Mouse (Mus musculus) limb, embryonic 11.5 days (tissue): ENCODE results near the gene Krt90. TPM values are rescaled to one million over a fixed set of nuclear protein-coding genes. Genes with fewer than 3 reads are reported as not detected.

Experiments used
- ATAC-seq: fragments of 200-750 bp; cut with Nextera tagmentation; 2 replicates; pipeline ENCODE4 v1.8.0; 2017; ENCODE audit warnings: low read depth; ENCODE audit not compliant: insufficient number of reproducible peaks, low FRiP score, low TSS enrichment
- DNase-seq: peaks from one replicate; pipeline ENCODE4 v3.0.0-alpha.2; 2015; ENCODE audit warnings: low spot score
- H3K27ac ChIP-seq: fragments of 300-500 bp; sonication (generic); replicated peaks from 2 replicates; pipeline ENCODE4 v1.5.1; 2014; ENCODE audit warnings: low read depth, mild to moderate bottlenecking, low read length
- H3K27me3 ChIP-seq: fragments of 300-500 bp; sonication (generic); 2 replicates; pipeline ENCODE4 v1.6.1; 2014; ENCODE audit warnings: mild to moderate bottlenecking, low read length, mixed read lengths; ENCODE audit not compliant: control insufficient read depth, insufficient read depth
- H3K36me3 ChIP-seq: fragments of 300-500 bp; sonication (generic); 2 replicates; pipeline ENCODE4 v1.6.1; 2014; ENCODE audit warnings: mild to moderate bottlenecking, low read length, moderate library complexity, mixed read lengths; ENCODE audit not compliant: control insufficient read depth, insufficient read depth
- H3K4me1 ChIP-seq: fragments of 300-500 bp; sonication (generic); 2 replicates; pipeline ENCODE4 v1.6.1; 2014; ENCODE audit warnings: low read length, mixed read lengths; ENCODE audit not compliant: control insufficient read depth, insufficient read depth
- H3K4me2 ChIP-seq: fragments of 300-500 bp; sonication (generic); 2 replicates; pipeline ENCODE4 v1.6.1; 2014; ENCODE audit warnings: low read depth, mild to moderate bottlenecking, moderate library complexity; ENCODE audit not compliant: severe bottlenecking
- H3K4me3 ChIP-seq: fragments of 300-500 bp; sonication (generic); 2 replicates; pipeline ENCODE4 v1.5.1; 2014; ENCODE audit warnings: low read depth, low read length
- H3K9ac ChIP-seq: fragments of 300-500 bp; sonication (generic); 2 replicates; pipeline ENCODE4 v1.6.1; 2014; ENCODE audit warnings: mild to moderate bottlenecking, low read length
- H3K9me3 ChIP-seq: fragments of 300-500 bp; sonication (generic); 2 replicates; pipeline ENCODE4 v1.6.1; 2016; ENCODE audit warnings: low read length; ENCODE audit not compliant: control insufficient read depth
- WGBS: fragments of 180-500 bp; shearing (Covaris S2); extraction: QIAGEN DNeasy Blood & Tissue Kit; methylation state at CpG from one replicate; pipeline ENCODE4 v1.1.7; 2014; 5-methylcytosine and 5-hydroxymethylcytosine counted together
- polyA plus RNA-seq: library from polyadenylated mRNA; unstranded; fragments of >200 nt; fragmentation: Nextera tagmentation; extraction: Ambion mirVana; gene quantifications from 2 replicates; pipeline ENCODE4 v1.2.1, GENCODE M21; 2014

Gene Krt90
- polyA plus RNA-seq, 1 experiment from 2014 or later, result not detected

DNA sequence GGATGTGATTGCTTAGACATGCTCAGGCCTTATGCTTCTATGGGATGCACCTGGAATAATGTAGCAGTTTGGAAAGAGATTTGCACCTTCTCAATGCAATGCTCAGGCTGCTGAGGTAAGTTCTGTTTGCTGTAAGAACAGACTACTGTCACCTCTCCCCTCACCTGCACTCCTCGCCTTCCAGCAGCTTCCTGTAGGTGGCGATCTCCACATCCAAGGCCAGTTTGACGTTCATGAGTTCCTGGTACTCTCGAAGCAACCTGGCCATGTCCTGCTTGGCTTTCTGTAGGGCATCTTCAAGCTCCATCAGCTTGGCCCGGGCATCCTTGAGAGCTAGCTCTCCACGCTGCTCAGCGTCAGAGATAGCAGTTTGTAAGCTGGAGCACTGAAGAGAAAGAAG is 5.0 kb upstream of the Krt90 start:
- DNase-seq (peak; percentile 35), ATAC-seq (no peak)
- Histone ChIP-seq H3K9ac (no peak overlapping the region), H3K27ac (no peak overlapping the region), H3K4me1 (no peaks in the 10 kb centered on the region), H3K4me2 (no peak overlapping the region), H3K36me3 (no peaks in the 10 kb centered on the region), H3K9me3 (no peaks in the 10 kb centered on the region), H3K27me3 (no peaks in the 10 kb centered on the region), H3K4me3 (no peak overlapping the region)
- WGBS, result 50% methylated on average over 7 of the region's 7 CpGs

DNA sequence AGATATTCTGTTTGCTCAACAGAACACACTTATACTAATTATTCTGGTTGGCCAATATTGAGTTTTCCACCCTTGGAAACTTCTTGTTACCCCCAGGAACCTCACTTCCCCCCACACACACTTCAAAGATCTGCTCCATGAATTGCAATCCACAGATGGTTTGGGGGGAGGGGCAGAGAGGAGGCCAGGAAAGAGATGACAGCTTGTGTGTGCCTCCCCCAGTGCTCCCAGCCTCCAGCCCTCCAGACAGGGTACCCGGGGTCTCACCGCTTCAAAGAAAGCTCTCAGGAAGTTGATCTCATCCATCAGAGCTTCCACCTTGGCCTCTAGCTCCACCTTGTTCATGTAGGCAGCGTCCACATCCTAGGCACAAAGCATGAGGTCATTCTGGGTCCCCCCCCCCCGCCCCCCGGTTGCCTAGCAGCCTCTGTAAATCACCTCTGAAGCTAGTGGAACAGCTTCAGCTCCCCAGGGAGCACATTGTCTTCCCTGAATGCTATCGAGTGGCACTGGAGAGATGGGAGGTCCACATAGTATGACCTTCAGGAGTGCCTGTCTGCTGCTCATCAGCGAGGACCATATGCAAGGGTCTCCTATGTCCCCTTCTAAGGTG is 4.6 kb downstream of the Krt90 start:
- Histone ChIP-seq H3K4me3 (no peak overlapping the region), H3K27ac (no peak overlapping the region), H3K9ac (no peak overlapping the region), H3K4me1 (peaks cover 1% of the 10 kb centered on the region; the same call in 1 of the 2 replicates), H3K27me3 (no peaks in the 10 kb centered on the region), H3K36me3 (no peaks in the 10 kb centered on the region), H3K4me2 (no peak overlapping the region), H3K9me3 (no peaks in the 10 kb centered on the region)
- peak; percentile 25 for DNase-seq
- WGBS, result 14% methylated on average over 7 of the region's 7 CpGs
- no peak for ATAC-seq

DNA sequence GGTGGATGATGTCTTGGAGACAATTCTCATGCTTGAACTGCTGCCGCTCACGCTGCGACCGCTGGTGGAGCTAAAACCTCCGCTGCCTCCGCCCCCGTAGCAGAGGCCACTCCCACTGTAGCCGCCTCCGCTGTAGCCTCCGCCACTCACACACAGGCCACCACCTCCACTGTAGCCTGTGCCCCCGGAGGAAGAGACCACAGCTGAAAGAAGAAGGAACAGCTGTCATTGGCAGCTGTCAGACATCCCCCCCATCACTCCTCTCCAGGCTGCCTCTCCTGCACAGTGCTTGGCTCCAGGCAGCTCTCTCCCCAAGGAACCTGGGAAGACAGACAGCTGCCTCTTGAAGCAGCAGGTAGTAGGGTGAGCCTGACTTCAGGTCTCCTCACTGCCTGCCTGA is 9.6 kb downstream of the Krt90 start:
- H3K4me2 ChIP-seq, result no peak overlapping the region
- H3K4me3 ChIP-seq, result no peak overlapping the region
- H3K9me3 ChIP-seq, result no peaks in the 10 kb centered on the region
- H3K4me1 ChIP-seq, result peaks cover 5% of the 10 kb centered on the region; the same call in 1 of the 2 replicates
- H3K9ac ChIP-seq, result no peak overlapping the region
- ATAC-seq (peak; percentile 39; the same call in 1 of the 2 replicates), DNase-seq (peak; percentile 67)
- no peaks in the 10 kb centered on the region for H3K27me3 ChIP-seq
- no peak overlapping the region for H3K27ac ChIP-seq
- no peaks in the 10 kb centered on the region for H3K36me3 ChIP-seq
- 0% methylated on average over 11 of the region's 11 CpGs for WGBS

DNA sequence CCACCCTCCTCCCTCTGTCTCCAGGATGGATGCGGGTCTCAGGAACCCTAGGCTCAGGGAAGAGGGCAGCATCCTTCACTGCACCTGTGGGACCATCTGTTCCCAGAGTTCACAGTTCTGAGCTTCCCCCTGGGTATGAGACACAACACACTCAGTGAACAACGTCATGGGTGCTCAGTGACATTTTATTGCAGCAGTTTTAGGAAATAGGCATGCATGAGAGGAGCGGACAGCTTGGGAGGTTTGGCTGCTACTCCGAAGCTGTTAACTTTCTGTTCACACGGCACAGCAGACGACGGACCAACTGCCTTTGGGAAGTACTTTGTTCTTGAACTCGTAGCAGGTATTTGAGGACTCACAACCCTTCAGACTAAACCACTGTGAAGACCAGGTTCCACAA is 10.6 kb downstream of the Krt90 start:
- no peak overlapping the region for H3K9ac ChIP-seq
- H3K27me3 ChIP-seq, result no peaks in the 10 kb centered on the region
- ATAC-seq (no peak), DNase-seq (no peak)
- H3K4me3 ChIP-seq, result no peak overlapping the region
- H3K9me3 ChIP-seq, result no peaks in the 10 kb centered on the region
- H3K36me3 ChIP-seq, result no peaks in the 10 kb centered on the region
- no peak overlapping the region for H3K4me2 ChIP-seq
- no peak overlapping the region for H3K27ac ChIP-seq
- H3K4me1 ChIP-seq, result peaks cover 5% of the 10 kb centered on the region; the same call in 1 of the 2 replicates
- WGBS, result 73% methylated on average over 8 of the region's 8 CpGs

DNA sequence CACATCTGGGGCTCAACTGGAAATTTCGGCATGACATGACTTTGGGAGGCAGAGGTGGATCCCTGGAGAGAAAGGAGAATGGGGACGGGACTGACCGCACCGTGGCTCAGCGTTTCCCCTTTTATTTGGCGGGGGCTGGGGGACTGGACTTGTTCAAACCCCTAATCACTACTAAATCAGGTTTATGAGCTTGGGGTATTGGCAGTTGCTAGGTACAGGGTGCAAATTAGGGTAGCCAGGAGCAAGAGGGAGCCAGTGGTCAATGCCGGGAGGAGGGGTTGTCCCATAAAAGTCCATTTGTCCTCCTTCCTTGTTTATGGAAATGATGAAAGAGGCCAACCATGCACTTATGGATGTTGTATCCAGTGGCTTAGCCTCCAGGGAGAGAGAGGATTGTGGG is 12.2 kb downstream of the Krt90 start, which contains the start of gene Krt82:
Krt82 (minus strand) TSS at position 101 of the 400 bp plus-strand sequence.
- 64% methylated on average over 7 of the region's 7 CpGs for WGBS
- H3K4me3 ChIP-seq, result no peak within 1 kb of the TSS
- no peak for ATAC-seq
- no peak within 1 kb of the TSS for H3K27ac ChIP-seq
- H3K4me1 ChIP-seq, result peaks cover 5% of the 10 kb centered on the region; the same call in 1 of the 2 replicates
- no peak for DNase-seq
- H3K4me2 ChIP-seq, result no peak within 1 kb of the TSS
- H3K9ac ChIP-seq, result no peak within 1 kb of the TSS
- H3K36me3 ChIP-seq, result no peaks in the 10 kb centered on the region
- no peaks in the 10 kb centered on the region for H3K27me3 ChIP-seq
- no peaks in the 10 kb centered on the region for H3K9me3 ChIP-seq

DNA sequence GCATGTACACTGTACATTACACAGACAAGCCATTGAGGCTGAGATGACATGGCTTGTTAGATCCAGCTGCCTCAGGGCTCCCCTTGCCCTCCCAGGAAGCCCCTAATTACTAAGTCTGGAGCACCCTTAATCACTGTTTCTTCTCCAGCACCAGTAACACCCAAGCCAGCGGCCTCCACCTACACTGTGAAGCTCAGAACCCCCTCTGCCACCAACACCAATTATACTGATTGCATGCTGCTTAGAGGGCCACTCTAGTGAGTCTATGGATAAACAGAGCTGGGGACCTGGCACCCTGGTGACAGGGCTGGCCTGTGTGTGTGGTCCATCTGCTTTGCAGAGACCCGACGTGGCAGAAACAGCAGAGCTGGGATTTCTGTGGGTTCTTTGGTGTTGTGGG is 18.3 kb downstream of the Krt90 start:
- H3K4me1 ChIP-seq, result no peaks in the 10 kb centered on the region; the same call in 1 of the 2 replicates
- no peaks in the 10 kb centered on the region for H3K36me3 ChIP-seq
- DNase-seq, result no peak
- no peak overlapping the region for H3K27ac ChIP-seq
- H3K9me3 ChIP-seq, result no peaks in the 10 kb centered on the region
- H3K9ac ChIP-seq, result no peak overlapping the region
- no peak overlapping the region for H3K4me3 ChIP-seq
- H3K27me3 ChIP-seq, result no peaks in the 10 kb centered on the region
- no peak for ATAC-seq
- 33% methylated on average over 3 of the region's 3 CpGs for WGBS
- H3K4me2 ChIP-seq, result no peak overlapping the region

DNA sequence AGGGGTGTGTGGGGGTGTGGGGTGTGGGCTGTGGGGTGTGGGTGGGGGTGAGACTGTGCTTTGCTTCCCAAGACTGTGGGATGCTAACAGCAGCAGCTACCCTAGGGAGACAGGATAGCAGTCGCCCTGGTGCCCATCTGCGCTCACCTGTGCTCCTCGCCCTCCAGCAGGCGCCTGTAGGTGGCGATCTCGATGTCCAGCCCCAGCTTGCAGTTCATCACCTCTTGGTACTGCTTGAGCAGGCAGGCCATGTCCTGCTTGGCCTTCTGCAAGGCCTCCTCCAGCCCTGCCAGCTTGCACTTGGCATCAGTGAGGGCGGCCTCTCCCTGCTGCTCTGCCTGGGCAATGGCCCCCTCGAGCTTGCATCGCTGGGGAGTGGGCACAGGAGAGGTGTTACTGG is 20.2 kb downstream of the Krt90 start:
- Histone ChIP-seq H3K4me2 (no peak overlapping the region), H3K9ac (no peak overlapping the region), H3K4me1 (no peaks in the 10 kb centered on the region; the same call in 1 of the 2 replicates), H3K9me3 (no peaks in the 10 kb centered on the region), H3K4me3 (no peak overlapping the region), H3K27me3 (no peaks in the 10 kb centered on the region), H3K36me3 (no peaks in the 10 kb centered on the region), H3K27ac (no peak overlapping the region)
- WGBS, result 60% methylated on average over 9 of the region's 9 CpGs
- ATAC-seq (no peak), DNase-seq (no peak)

DNA sequence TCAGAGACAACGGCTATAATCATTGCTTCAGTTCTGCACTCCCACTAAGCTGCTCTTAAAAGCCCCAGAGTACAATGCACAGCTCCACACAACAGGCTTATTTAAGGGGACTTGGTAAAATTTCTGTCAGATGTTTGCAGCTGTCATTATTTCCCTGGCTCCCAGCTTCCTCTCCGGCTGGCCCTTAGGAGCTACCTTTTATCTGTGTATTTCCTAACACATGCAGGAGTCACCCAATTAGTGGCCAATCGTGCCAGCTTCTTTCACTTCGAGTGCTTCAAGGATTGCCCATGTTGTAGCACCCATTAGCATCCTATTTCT is 24.2 kb downstream of the Krt90 start:
- H3K27me3 ChIP-seq, result no peaks in the 10 kb centered on the region
- no peaks in the 10 kb centered on the region for H3K36me3 ChIP-seq
- H3K4me3 ChIP-seq, result no peak overlapping the region
- H3K27ac ChIP-seq, result no peak overlapping the region
- no peak for ATAC-seq
- WGBS, result 53% methylated on average over 4 of the region's 4 CpGs
- H3K4me2 ChIP-seq, result no peak overlapping the region
- no peak for DNase-seq
- no peaks in the 10 kb centered on the region for H3K9me3 ChIP-seq
- no peaks in the 10 kb centered on the region for H3K4me1 ChIP-seq
- H3K9ac ChIP-seq, result no peak overlapping the region
